Mouse (Mus musculus) heart, adult 8-10 months (tissue): ENCODE data around the gene Bcas3. TPM values are rescaled to one million over a fixed set of nuclear protein-coding genes. Genes with fewer than 3 reads are reported as not detected.

ENCODE experiments used
- DNase-seq: peaks from one replicate; pipeline ENCODE4 v3.0.0; 2022; ENCODE audit warnings: low spot score
- total RNA-seq, 4 experiments: library from RNA; stranded (reverse); gene quantifications; 2 replicates each; pipeline ENCODE4 v1.2.4; 2022

Bcas3 gene
- total RNA-seq, 4 experiments from 2014 or later = 35.3 to 44.4 (median 42.9) TPM

DNA sequence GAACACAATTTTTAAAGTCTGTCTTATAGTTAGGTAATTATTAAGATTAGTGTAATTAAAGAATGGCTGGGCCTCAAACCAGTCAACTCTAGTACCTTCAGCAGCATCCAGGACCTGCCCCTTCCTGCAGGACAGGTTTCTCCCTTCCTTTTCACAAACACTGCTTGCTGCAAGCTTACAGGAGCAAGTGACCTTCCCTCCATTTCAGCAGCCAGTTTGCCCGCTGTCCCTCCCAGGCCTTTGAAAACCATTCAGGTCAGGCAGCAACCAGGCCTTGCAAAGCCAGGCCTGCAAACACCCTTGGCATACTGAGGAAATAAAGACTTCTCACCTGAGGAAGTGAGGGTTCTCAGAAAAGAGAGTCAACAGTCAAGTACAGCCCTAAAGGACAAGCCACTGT lies 438.2 kb downstream of the Bcas3 start:
- DNase-seq = no peak

DNA sequence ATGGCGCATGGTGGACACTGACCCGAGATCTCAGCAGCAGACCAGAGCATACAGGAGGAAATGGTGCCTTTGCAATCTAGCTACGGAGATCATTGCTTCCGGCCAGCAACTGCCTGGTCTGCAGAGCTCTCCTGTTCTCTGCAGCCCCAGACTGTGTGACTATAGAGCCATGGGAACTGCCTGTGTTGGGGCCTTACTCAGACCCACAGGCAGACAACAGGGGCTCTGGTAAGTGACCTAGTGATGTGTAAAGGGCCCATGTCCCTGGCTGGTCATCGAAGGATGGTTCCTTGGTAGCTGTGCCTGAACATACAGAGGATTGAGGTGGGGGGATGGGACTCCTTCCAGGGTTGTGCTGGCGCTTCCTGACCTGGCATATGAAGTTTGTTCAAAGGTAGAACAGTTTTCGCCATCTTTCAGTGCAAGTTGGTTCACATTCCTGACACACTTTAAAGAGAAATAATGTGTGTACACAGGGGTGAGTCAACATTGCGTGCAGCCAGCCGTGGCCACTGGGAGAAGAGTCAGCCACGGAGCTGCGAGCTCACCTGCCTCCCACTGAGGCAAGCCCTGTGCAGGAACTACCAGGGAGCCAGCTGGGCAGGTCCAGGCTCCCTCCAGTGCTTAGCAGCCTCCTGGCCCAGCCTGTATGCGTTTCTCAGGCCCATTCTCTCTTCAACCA lies 439.7 kb downstream of the Bcas3 start:
- DNase-seq = no peak

DNA sequence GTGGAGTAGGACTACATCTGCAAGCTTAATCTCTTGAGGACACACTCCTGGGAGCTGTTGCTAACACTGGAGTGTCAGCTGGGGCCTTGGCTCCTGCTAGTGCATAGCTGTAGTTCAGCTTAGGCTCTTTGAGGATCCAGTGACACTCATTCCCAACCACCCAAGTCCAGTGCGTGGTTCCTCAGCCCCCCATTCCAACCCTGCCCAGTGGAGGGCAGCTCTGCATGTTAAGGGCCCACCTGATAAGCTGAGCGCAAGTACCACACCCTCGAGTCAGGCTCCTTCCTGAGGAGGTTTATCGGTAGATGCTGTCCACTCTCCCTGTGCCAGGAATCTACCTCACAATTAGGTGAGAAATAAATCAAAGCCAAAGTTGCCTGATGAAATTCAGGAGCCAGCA lies 446.5 kb downstream of the Bcas3 start:
- DNase-seq = no peak

DNA sequence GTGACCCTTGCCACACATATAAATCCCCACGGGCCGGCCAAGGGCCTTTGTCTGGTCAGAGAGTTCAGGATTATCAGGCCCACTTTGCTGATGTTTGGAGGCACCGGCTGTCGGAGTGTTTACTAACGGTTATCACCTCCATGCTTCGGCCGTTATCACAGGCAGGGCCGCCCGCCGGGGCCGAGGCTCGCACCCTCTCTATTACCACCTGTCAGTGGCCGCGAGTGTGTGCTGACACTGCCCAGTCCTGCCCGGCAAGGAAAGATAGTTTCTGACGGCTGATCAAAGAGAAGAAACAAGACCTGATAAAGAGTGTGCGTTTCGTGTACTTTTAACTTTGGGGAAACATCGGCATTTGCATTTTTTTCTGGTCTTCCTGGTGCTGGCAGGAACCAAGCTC lies 446.9 kb downstream of the Bcas3 start:
- DNase-seq = no peak

DNA sequence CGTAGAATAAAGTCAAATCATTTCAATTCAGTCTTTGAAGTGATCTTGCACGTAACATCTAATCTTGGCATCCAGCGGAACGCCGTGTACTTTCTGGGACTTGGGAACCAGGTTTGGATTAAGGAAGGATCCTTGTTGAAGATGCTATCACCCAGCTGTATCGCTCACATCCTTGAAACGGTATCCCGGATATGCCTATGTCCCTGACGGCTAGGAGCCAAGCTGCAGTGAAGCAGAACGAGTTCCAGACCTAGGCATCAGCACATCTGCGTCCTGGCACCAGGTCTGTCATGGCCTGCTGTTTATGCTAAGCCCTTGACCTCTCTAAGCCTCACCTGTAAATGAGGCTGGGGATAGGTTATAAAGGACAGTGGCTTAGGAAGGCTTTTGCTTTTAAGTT lies 447.4 kb downstream of the Bcas3 start:
- DNase-seq = no peak

DNA sequence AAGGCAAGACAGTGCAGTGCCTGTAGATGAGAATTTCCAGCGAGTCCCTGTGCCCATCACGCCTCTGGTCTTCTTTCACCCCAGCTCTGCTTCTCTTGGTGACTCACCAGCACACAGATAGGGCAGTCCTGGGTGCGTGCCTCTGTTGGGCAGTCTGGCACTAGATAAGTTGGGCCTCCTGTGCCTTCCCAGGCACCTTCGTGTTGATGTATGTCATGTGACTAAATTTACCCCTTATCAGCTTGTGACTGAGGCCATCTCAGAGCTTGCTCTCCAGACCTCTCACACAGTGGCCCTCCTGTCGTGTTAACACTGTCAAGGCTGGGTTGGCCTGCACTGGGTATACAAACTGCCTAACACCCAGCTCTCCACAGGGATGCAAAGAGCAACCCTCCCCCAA lies 451.1 kb downstream of the Bcas3 start:
- DNase-seq = peak; percentile 28

DNA sequence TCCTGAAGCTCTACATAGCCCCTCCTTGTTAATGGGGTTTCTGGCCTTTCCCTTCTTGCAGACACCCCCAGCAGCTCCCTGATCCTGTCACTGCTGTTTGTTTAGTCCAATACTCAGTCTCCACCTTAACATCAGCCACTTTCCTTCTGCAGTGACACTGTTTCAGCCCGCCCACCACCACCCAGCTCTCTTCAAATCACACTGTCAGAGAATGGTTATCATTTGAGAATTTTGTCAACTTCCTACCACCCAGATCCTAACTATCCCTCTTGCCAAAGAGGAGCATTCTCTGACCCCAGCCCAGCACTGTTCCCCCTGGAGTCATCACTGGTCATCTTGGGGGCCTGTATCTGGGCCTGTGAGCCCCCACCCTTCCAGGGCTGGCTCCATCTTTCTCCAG lies 452.8 kb downstream of the Bcas3 start:
- no peak for DNase-seq

DNA sequence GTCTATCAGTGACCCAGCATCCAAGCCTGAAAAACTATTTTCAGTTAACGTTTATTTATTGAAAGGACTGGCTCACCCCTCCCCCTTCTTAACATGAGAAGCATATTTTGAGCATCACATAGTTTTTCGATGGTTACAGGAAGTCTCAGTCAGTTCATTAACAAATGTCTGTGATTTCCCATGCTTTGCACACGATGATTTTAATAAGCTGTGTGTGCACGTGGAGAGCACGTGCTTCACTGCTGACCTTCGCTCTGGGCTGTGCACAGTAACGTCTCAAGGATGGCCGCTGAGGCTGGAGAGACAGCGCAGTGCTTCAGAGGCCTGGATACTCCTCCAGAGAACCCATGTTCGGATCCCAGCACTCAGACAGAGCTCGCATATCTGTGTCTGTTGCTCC lies 454.4 kb downstream of the Bcas3 start:
- no peak for DNase-seq

DNA sequence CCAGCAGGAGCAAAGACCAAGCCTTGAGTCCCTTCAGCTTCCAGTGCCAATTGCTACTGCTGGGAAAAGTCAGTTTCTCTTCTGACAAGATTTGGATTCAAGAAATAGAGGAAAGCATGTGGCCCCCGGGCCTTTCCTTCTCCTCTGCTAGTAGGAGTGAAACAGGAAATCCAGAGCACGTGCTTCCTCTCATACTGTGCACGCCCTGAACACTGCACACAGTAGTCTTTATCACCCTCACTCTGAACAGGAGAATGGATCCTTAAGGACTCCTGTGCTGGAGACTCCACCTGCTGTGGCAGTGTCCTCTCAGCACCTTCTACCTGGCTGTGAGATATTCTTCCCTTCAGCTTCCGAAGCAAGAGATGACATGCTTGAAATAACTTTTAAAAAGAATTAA lies 458.3 kb downstream of the Bcas3 start:
- no peak for DNase-seq

DNA sequence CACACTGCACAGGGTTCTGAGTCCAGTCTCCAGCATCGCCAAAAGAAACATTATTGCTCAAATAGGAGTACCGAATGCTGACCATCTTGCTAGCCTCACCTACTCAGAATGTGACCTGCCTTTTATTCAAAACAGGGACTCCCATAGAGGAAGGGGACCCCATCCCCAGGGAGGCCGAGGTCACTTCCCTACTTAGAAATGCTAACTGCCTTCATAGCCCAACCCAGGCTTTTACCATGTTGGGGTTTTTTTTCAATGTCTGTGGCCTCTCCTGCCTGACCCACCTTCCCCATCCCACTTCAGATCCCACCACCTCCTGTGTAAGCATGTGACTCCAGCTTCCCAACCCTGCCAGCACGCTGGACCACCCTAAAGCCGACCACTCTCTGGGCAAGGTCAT lies 458.7 kb downstream of the Bcas3 start:
- DNase-seq = no peak

DNA sequence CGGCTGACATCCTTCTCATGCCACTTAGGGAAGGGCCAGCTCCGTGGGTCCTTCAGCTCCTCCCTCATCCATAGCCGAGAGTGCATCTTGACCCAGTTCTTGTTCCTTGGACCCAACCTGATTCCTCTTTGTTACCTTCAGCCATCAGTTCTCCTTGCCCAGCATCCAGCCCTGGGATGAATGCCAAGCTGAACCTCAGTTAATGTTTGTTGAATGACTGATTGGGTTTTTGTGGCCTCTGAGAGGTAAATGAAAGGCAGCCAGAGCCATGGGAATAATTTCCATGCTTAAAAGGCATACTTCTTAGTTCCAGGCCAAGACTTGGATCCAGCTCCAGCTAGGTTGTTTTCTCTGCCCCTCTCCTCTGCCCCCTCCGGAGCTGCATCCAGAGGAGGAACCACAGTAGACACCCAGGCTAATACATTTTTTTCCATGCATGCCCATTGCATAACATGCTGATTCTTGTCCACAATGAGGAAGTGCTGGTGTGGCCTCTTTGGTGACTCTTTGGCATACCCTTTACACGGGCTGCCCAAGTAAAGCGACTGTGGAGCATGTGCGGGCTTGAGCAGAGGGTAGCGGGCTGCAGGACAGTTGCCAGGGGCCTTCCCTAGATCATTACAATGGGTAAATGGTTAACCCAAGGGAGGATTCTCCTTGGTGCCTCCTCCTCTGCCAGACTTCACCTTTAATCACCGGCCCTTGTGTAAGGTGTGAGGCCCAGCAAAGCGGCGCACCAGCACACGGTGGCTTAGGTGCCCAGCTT lies 459.4 kb downstream of the Bcas3 start:
- DNase-seq = no peak

DNA sequence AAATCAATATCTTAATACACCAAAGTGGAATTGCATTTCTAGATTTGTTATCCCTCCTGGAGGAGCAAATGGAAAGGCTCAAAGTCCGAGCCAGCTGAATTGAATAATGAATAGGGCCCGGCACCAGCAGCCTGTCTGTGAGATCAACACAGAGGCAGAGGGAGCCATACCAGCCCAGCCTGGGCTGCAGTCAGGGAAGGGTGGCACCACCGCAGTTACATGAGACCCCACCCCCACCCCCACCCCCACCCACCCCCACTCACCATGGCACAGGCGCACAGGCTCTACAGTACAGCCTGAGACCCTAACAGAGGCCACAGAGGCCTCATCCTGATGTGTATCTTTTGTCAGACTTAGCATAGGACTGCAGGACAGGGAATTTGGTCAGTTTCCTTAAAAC lies 461.7 kb downstream of the Bcas3 start:
- no peak for DNase-seq

DNA sequence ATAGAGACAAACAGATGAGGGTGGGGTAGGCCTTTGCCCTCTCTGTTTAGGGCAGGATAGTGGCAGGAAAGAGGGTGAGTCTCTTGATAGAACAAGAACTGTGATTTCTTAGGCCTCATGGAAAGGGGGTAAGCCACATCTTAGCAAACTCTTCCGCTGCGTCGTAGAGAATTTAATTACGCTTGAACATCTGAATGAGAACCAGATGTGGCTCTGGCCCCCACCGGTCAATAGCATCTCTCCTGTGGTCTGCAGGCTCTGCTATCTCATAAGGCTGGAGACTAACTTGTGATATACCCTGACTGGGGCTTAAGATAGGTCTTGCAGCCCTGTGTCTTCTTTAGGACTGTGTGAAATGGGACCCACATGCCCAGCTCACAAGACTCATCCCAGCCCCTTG lies 463.5 kb downstream of the Bcas3 start:
- no peak for DNase-seq

DNA sequence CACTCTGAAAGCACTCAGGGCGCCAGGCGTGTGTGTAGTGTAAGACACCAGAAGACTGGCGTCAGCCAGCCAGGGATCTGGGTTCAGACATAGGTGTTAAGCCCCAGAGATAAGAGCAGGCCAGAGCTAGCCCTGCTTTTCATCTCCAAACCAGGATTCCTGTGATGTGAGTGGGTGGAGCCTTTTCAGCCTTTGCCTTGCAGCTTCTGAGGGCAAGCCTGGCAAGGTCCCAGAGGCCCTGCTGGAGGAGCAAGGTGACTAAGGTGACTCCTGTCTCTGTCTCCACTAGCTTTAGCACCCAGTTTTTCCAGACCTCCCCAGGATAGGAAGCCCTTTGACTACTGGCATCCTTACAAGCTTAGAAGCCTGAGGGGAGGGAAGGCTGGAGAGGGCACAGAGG lies 465.4 kb downstream of the Bcas3 start:
- DNase-seq = no peak

DNA sequence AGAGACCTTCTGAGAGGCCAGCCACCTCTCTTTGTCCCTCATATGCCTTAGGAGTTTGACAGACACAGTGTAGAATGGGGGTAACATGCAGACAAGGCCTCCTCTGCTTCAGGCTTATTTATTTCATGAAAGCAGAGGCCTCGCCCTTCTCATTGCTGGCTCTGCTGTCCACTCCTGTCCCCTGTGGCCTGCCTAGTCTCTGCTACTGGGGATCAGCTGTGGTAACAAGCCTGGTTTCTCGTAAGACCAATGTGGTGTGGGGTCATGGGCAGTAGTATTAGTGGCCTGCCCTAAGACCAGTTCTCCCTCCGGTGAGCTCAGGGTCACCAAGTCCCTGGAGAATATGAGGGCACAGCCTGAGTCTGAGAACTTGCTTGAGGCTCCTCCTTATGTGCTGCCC lies 468.0 kb downstream of the Bcas3 start:
- no peak for DNase-seq

DNA sequence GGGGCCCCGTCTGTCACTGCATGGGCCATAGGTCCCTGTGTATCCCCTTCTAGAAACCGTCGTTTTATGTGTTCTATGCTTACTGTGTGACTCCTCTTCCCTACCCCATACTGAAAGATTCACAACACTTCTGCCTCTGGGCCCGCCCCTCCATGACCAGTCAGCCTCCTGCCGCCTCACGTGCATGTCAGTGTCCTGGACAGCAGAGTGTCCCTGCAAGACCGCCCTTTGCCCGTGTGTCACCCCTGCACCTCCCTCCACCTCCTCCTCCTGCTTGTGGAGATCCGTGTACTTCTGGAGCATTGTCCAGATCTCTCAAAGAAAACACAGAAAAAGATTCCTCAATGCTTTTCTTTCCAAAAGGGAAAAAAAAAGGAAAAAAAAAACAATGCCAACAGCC lies 468.7 kb downstream of the Bcas3 start:
- DNase-seq = no peak

DNA sequence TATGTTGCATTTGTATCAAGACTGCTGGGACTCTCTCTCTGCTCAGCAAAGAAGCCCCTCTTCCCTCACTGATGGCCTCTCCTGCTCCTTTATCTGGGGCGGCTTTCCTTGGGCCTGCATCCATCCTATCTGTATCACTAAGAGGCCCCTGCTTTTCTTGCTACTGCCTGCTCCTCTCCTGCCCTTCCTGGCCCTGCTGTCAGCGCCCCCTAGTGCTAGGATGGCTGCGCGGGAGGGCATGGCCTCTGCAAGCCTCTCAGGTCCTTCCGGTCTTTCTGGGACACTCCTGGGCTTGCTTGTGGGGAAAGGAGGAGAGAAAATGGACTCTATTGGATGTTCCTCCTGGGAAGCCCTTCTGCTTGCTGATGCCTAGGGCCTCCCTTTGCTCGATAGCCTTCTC lies 470.2 kb downstream of the Bcas3 start:
- peak; percentile 81 for DNase-seq

DNA sequence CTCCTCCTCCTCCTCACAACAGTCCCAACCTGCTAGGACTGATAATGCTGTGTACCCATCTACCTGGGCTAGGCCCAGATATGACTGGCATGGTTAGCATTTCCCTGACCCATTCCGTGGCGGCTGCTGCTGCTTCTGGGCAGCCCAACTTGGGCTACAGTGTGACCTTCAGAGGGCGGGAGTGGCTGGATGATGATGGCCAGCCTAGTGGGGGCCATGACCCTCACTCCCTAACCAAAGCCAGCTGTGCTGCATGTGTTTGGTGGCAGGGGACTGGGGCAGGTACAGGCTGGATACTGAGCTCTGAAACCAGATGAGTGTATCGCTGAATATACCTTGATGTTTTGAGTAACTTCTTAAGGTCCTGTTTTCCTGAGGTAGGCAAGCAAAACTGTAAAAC lies 470.8 kb downstream of the Bcas3 start:
- no peak for DNase-seq

DNA sequence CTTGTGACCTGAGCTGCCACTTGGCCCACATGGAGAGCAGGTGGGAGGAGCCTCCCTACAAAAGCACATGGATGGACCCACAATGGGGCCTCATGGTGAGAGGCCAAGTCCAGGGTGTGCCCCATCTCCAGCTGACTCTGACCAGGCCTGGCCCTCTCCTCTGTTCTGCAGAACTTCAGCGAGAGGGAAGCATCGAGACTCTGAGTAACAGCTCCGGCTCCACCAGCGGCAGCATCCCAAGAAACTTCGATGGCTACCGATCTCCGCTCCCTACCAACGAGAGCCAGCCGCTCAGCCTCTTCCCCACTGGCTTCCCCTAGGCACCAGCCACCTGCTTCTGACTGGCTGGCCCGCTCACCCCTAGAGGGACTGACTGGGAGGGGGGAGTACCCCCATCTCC lies 472.1 kb downstream of the Bcas3 start:
- no peak for DNase-seq

DNA sequence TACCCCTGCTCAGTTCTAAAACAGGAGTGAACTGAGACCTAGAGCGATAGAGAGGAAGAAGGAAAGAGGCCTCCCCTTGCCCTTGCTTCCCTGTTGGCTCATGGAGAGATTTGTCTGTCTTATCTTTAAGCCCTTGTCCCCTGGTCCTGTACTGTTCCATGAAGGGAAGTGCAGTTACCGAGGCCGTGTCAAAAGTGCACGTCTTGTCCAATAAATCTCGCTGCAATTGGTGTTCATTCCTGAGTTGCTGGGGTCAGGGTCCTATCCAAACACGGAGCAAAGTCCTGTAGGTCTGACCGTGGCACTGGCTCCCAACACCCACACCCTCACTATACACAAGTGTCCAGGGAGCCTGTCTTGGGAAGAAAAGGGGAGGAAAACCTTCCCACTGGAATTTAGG lies 472.9 kb downstream of the Bcas3 start:
- DNase-seq = no peak

DNA sequence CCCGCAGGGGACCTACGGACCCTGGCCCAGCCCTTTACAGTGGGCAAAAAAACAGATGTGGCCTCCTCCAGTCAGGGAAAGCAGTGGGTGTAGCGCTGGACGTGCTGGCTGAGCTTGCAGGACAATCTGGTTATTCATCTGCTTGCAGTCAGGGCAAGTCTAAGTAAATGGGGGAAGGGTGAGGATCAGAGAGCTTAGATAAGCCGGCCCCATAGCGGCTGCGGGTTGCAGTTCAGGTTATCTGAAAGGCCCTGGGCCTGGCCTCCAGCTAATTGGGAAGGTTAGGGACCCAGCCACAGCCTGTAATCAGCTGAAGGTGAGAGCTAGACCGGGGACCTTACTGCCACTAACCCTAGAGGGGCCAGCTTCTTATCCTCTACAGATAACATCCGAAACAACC lies 474.4 kb downstream of the Bcas3 start:
- DNase-seq = no peak

DNA sequence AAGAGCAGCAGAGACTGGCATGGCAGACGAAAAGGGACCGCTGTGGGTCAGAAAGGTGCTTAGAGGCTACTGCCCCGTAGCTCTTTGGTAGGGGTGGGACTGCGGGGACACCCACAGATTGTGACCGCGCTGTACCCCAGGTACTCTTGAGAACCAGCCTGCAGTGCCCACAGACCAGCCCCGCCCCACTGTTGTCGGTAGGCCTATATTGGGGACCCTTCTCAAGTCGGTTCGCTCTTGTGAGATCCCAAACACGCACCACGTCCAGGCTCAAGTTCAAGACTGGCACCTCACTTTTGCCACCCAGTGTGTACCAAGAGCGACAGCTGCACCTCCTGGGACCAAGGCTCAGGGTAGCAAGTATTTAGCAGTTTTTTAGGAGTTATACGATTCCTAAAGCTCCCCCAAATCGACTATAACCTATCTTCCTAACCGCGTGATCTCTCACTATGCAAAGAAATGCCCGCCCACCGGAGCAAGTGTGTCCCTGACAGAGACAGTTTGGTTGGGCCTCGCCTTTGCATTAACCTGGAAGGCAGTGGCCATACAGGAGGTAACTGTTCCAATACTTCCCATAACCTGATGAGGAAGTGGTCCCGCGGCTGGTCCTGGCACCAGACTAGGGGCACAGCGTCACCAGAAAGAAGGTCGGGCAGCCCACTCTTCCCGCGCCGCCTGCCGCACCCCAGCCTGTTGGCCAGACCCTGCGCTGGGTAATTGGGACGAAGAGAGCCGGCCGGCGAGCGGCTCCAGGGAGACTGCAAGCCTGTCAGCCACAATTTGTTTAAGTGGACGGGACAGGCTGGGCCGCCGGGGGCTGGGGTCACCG lies 475.9 kb downstream of the Bcas3 start:
- no peak for DNase-seq
